Mouse (Mus musculus): ENCODE measurements around the gene Taok3.
A peak's percentile ranks its signal among the peaks of the same experiment; 100 is the strongest.

Taok3 gene

GRCm38 (mm10) chr5:117250796-117251195 is 130.9 kb downstream of the Taok3 start:
- no peak for DNase-seq (ENCODE audit: extremely low read depth, low read depth, low spot score)

GRCm38 (mm10) chr5:117251763-117252162 is 131.8 kb downstream of the Taok3 start:
- DNase-seq (ENCODE audit: extremely low read depth, low read depth, low spot score) = no peak

- no peak for DNase-seq (ENCODE audit: extremely low read depth, low read depth, low spot score)
Observed at GRCm38 (mm10) chr5:117258276-117258675, 138.3 kb downstream of the Taok3 start.

- no peak for DNase-seq (ENCODE audit: extremely low read depth, low read depth, low spot score)
Observed at GRCm38 (mm10) chr5:117263566-117263965, 143.6 kb downstream of the Taok3 start.

GRCm38 (mm10) chr5:117264701-117265100 is 144.8 kb downstream of the Taok3 start:
- no peak for DNase-seq (ENCODE audit: extremely low read depth, low read depth, low spot score)

- DNase-seq (ENCODE audit: extremely low read depth, low read depth, low spot score) = no peak
Observed at GRCm38 (mm10) chr5:117267913-117268312, 148.0 kb downstream of the Taok3 start.

- DNase-seq (ENCODE audit: extremely low read depth, low read depth, low spot score) = no peak
Observed at GRCm38 (mm10) chr5:117268749-117269148, 148.8 kb downstream of the Taok3 start.

GRCm38 (mm10) chr5:117269395-117269794 is 149.5 kb downstream of the Taok3 start:
- DNase-seq (ENCODE audit: extremely low read depth, low read depth, low spot score) = no peak

GRCm38 (mm10) chr5:117271945-117272344 is 152.0 kb downstream of the Taok3 start:
- no peak for DNase-seq (ENCODE audit: extremely low read depth, low read depth, low spot score)

GRCm38 (mm10) chr5:117274817-117275216 is 154.9 kb downstream of the Taok3 start:
- DNase-seq (ENCODE audit: extremely low read depth, low read depth, low spot score) = no peak

GRCm38 (mm10) chr5:117277784-117278183 is 157.9 kb downstream of the Taok3 start:
- no peak for DNase-seq (ENCODE audit: extremely low read depth, low read depth, low spot score)

GRCm38 (mm10) chr5:117278809-117279668 is 159.1 kb downstream of the Taok3 start:
- DNase-seq (ENCODE audit: extremely low read depth, low read depth, low spot score) = peak; percentile 64

- DNase-seq (ENCODE audit: extremely low read depth, low read depth, low spot score) = no peak
Observed at GRCm38 (mm10) chr5:117279669-117280050, 159.7 kb downstream of the Taok3 start.

- no peak for DNase-seq (ENCODE audit: extremely low read depth, low read depth, low spot score)
Observed at GRCm38 (mm10) chr5:117281536-117281935, 161.6 kb downstream of the Taok3 start.

- DNase-seq (ENCODE audit: extremely low read depth, low read depth, low spot score) = no peak
Observed at GRCm38 (mm10) chr5:117282360-117282759, 162.4 kb downstream of the Taok3 start.

- no peak for DNase-seq (ENCODE audit: extremely low read depth, low read depth, low spot score)
Observed at GRCm38 (mm10) chr5:117284029-117284428, 164.1 kb downstream of the Taok3 start.

- DNase-seq (ENCODE audit: extremely low read depth, low read depth, low spot score) = no peak
Observed at GRCm38 (mm10) chr5:117284682-117285081, 164.8 kb downstream of the Taok3 start.

- no peak for DNase-seq (ENCODE audit: extremely low read depth, low read depth, low spot score)
Observed at GRCm38 (mm10) chr5:117285266-117285665, 165.3 kb downstream of the Taok3 start.

- no peak for DNase-seq (ENCODE audit: extremely low read depth, low read depth, low spot score)
Observed at GRCm38 (mm10) chr5:117286286-117286685, 166.4 kb downstream of the Taok3 start.

GRCm38 (mm10) chr5:117286831-117287822 is 167.2 kb downstream of the Taok3 start, which contains the start of gene Pebp1:
Pebp1 (minus strand) TSS chr5:117287625.
- DNase-seq (ENCODE audit: extremely low read depth, low read depth, low spot score) = no peak

GRCm38 (mm10) chr5:117289646-117290045 is 169.7 kb downstream of the Taok3 start:
- DNase-seq (ENCODE audit: extremely low read depth, low read depth, low spot score) = no peak

Measured in fat pad, adult 2 months (tissue).